Mouse (Mus musculus): Measurements from ENCODE around the gene Gna13.

GRCm38 (mm10) chr11:109414802-109415201 lies 52.2 kb downstream of the Gna13 start:
- TF ChIP-seq RAD21 (IDR thresholded peaks at IDR 0.05; ENCODE audit: low read depth, low read length) (no peak), CTCF (conservative IDR thresholded peaks at IDR 0.05 in 1 of 2, IDR thresholded peaks at IDR 0.05 in 1 of 2; ENCODE audit: low read depth in 2 of 2, low read length in 2 of 2) (no peak), HCFC1 (IDR thresholded peaks at IDR 0.05; ENCODE audit: low read depth, low read length) (no peak), MXI1 (IDR thresholded peaks at IDR 0.05; ENCODE audit: low read depth, low read length) (no peak), EP300 (IDR thresholded peaks at IDR 0.05; ENCODE audit: low read length) (no peak), ZKSCAN1 (IDR thresholded peaks at IDR 0.05; ENCODE audit: borderline replicate concordance, low read depth, low read length) (no peak), POLR2A (IDR thresholded peaks at IDR 0.05; ENCODE audit: low read depth, low read length) (no peak), MEF2A (IDR thresholded peaks at IDR 0.05; ENCODE audit: borderline replicate concordance, low read depth, low read length) (no peak), POLR2AphosphoS2 (IDR thresholded peaks at IDR 0.05; ENCODE audit: low read depth, low read length) (no peak), MAX (IDR thresholded peaks at IDR 0.05; ENCODE audit: low read length) (no peak), JUND (conservative IDR thresholded peaks at IDR 0.05; ENCODE audit: low read depth, low read length) (no peak), MAFK (IDR thresholded peaks at IDR 0.05; ENCODE audit: insufficient replicate concordance, low read length) (no peak)

Data from CH12.LX (cell line).